Mouse (Mus musculus): Measurements from ENCODE around the gene Gigyf2. TPM values are rescaled to one million over a fixed set of nuclear protein-coding genes. Genes with fewer than 3 reads are reported as not detected.

Gene Gigyf2
- polyA plus RNA-seq, 1 experiment: 22.8 TPM

GRCm38 (mm10) chr1:87492285-87492684 lies 165.5 kb downstream of the Gigyf2 start:
- TF ChIP-seq CTCF (IDR thresholded peaks at IDR 0.05; ENCODE audit: extremely low read depth, insufficient read depth, insufficient read length, insufficient replicate concordance) (no peak), POLR2A (IDR thresholded peaks at IDR 0.05; ENCODE audit: low read depth, low read length) (no peak)
- H3K27ac ChIP-seq (ENCODE audit: insufficient read depth, low read length): no peak overlapping the region
- no peak overlapping the region for H3K4me3 ChIP-seq (ENCODE audit: extremely low read depth, insufficient read depth, insufficient read length)
- no peaks in the 10 kb centered on the region for H3K36me3 ChIP-seq (ENCODE audit: control insufficient read depth, insufficient read depth, low read length)
- H3K27me3 ChIP-seq (ENCODE audit: control insufficient read depth, insufficient read depth, low read length): no peaks in the 10 kb centered on the region
- WGBS: 77% methylated on average over 3 of the region's 3 CpGs
- no peak for DNase-seq (ENCODE audit: low read depth in 1 of 2, low spot score in 2 of 2)
- H3K4me1 ChIP-seq (ENCODE audit: control insufficient read depth, insufficient read depth, insufficient read length): no peaks in the 10 kb centered on the region

- DNase-seq (ENCODE audit: low read depth in 1 of 2, low spot score in 2 of 2): no peak
- no peak overlapping the region for H3K4me3 ChIP-seq (ENCODE audit: extremely low read depth, insufficient read depth, insufficient read length)
- H3K27ac ChIP-seq (ENCODE audit: insufficient read depth, low read length): no peak overlapping the region
- no peak for TF ChIP-seq CTCF (IDR thresholded peaks at IDR 0.05; ENCODE audit: extremely low read depth, insufficient read depth, insufficient read length, insufficient replicate concordance)
- TF ChIP-seq POLR2A (IDR thresholded peaks at IDR 0.05; ENCODE audit: low read depth, low read length): no peak
- no peaks in the 10 kb centered on the region for H3K36me3 ChIP-seq (ENCODE audit: control insufficient read depth, insufficient read depth, low read length)
- no peaks in the 10 kb centered on the region for H3K4me1 ChIP-seq (ENCODE audit: control insufficient read depth, insufficient read depth, insufficient read length)
- no peaks in the 10 kb centered on the region for H3K27me3 ChIP-seq (ENCODE audit: control insufficient read depth, insufficient read depth, low read length)
- WGBS: 81% methylated on average over 4 of the region's 4 CpGs
Observed at GRCm38 (mm10) chr1:87493542-87493941, 166.7 kb downstream of the Gigyf2 start.

Other genes starting within 250 kb of the Gigyf2 start
- not detected in 2 replicates for gene Alppl2, start 237.1 kb upstream of the Gigyf2 start, polyA plus RNA-seq (2012; rRNA removed)
- not detected in 2 replicates for gene Alpi, start 225.4 kb upstream of the Gigyf2 start, polyA plus RNA-seq (2012; rRNA removed)
- gene Akp3, start 202.0 kb upstream of the Gigyf2 start, polyA plus RNA-seq (2012; rRNA removed): not detected in 2 replicates
- gene Ecel1, start 170.5 kb upstream of the Gigyf2 start, polyA plus RNA-seq (2012; rRNA removed): 0.39 and 0.76 TPM in 2 replicates
- gene Prss56, start 143.7 kb upstream of the Gigyf2 start, polyA plus RNA-seq (2012; rRNA removed): not detected in 2 replicates
- not detected in 2 replicates for gene Chrnd, start 136.4 kb upstream of the Gigyf2 start, polyA plus RNA-seq (2012; rRNA removed)
- gene Chrng, start 122.3 kb upstream of the Gigyf2 start, polyA plus RNA-seq (2012; rRNA removed): not detected in 2 replicates
- gene Eif4e2, start 113.1 kb upstream of the Gigyf2 start, polyA plus RNA-seq (2012; rRNA removed): 18.9 and 21.6 TPM in 2 replicates
- 26.0 and 28.0 TPM in 2 replicates for gene Efhd1, start 62.6 kb upstream of the Gigyf2 start, polyA plus RNA-seq (2012; rRNA removed)
- gene Kcnj13, start 67.7 kb downstream of the Gigyf2 start, polyA plus RNA-seq (2012; rRNA removed): not detected in 2 replicates
- not detected in 2 replicates for gene Snorc, start 143.3 kb downstream of the Gigyf2 start, polyA plus RNA-seq (2012; rRNA removed)
- gene Neu2, start 182.9 kb downstream of the Gigyf2 start, polyA plus RNA-seq (2012; rRNA removed): 0.29 and 0.33 TPM in 2 replicates
- gene Ngef, start 246.9 kb downstream of the Gigyf2 start, polyA plus RNA-seq (2012; rRNA removed): 0.09 and 0.22 TPM in 2 replicates